Mouse (Mus musculus) small intestine, adult 2 months (tissue): ENCODE data around the gene Sertad2.

Source experiments
- CTCF ChIP-seq: fragments of 200-500 bp; IDR thresholded peaks from 2 replicates; pipeline ENCODE4 v1.5.1; 2012; ENCODE audit warnings: low read depth, mild to moderate bottlenecking, control low read depth, inconsistent platforms, low read length, moderate library complexity, mixed read lengths; ENCODE audit not compliant: insufficient replicate concordance, insufficient read length; ENCODE audit errors: extremely low read depth
- POLR2A ChIP-seq: fragments of 200-500 bp; IDR thresholded peaks from 2 replicates; pipeline ENCODE4 v1.6.1; 2012; ENCODE audit warnings: low read depth, mild to moderate bottlenecking, control low read depth, inconsistent platforms, low read length, moderate library complexity

DNA sequence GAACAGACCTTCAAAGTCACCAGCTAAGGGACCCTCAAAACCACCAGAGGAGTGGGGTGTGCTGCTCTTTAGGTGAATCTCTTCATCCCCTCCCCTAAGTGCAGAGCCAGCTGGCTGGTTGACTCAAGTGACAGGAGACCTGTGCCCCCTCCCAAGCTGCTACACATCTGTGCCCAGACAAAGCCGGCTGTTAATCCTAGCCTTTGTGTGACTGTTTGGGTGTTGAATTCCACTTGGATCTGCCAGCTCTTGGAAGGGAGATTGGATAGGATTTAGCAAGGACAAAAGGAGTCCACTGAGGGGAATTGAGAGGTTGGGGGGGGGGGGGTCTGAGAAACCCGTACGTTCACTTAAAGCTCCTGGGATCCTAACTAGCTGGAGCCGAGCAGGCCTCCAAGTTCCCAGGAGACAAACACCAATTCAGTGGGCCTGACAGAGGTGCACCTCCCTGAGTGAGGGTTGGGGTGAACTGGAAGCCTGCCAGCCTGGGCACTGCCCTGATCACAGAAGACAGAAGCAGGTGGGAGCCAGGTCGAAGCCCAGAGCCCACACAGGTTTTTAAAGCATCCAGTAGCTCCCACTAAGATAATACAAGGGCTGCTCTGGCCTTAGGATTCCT lies 120.6 kb downstream of the Sertad2 start:
- TF ChIP-seq CTCF (no peak), POLR2A (no peak)
